Mouse (Mus musculus): ENCODE data around the gene Rnf34. TPM values are rescaled to one million over a fixed set of nuclear protein-coding genes. Genes with fewer than 3 reads are reported as not detected.

The Rnf34 gene
- polyA plus RNA-seq, 1 experiment, result 33.2 TPM

DNA sequence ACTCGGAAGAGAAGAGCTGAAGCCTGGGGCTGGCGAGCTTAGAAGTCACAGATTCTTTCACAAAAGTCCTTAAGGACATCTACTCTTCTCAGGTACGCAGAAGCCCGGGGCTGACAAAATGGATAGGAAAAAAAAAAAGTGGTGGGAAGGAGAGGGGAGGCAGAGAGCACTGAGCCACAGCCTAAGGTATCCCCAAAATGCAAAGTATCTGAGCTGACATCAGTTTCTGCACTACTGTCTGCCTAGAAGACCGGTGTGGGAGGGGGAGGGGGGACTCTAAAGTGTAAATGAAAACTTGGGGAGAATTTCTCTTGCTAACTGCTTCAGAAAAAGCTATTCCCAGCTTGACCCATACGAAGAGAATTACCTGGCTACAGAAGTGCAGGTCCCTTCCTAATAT, 48.3 kb downstream of the Rnf34 start:
- Histone ChIP-seq H3K4me1 (ENCODE audit: control insufficient read depth, insufficient read depth, low read length) (peaks cover 39% of the 10 kb centered on the region), H3K4me3 (ENCODE audit: insufficient read depth, low read length) (no peak overlapping the region)
- no peak for TF ChIP-seq POLR2A (IDR thresholded peaks at IDR 0.05; ENCODE audit: borderline replicate concordance, low read depth, low read length)
- TF ChIP-seq CTCF (IDR thresholded peaks at IDR 0.05; ENCODE audit: low read depth, low read length), result no peak

GRCm38 (mm10) chr5:122898963-122899776, 49.3 kb downstream of the Rnf34 start:
- no peak overlapping the region for H3K27ac ChIP-seq (ENCODE audit: insufficient read depth, low read depth, low read length)
- peak overlapping the region; percentile 71 for H3K4me3 ChIP-seq (ENCODE audit: insufficient read depth, low read length)
- TF ChIP-seq POLR2A (IDR thresholded peaks at IDR 0.05; ENCODE audit: borderline replicate concordance, low read depth, low read length) (no peak), CTCF (IDR thresholded peaks at IDR 0.05; ENCODE audit: low read depth, low read length) (no peak)
- peaks cover 41% of the 10 kb centered on the region for H3K4me1 ChIP-seq (ENCODE audit: control insufficient read depth, insufficient read depth, low read length)

More for the DNA sequence above, 48.3 kb downstream of the Rnf34 start:
- no peak overlapping the region for H3K27ac ChIP-seq (ENCODE audit: insufficient read depth, low read depth, low read length)

GRCm38 (mm10) chr5:122899777-122900557, 50.1 kb downstream of the Rnf34 start:
- H3K4me1 ChIP-seq (ENCODE audit: control insufficient read depth, insufficient read depth, low read length), result peaks cover 36% of the 10 kb centered on the region
- no peak overlapping the region for H3K27ac ChIP-seq (ENCODE audit: insufficient read depth, low read depth, low read length)
- TF ChIP-seq POLR2A (IDR thresholded peaks at IDR 0.05; ENCODE audit: borderline replicate concordance, low read depth, low read length) (no peak), CTCF (IDR thresholded peaks at IDR 0.05; ENCODE audit: low read depth, low read length) (no peak)
- peak overlapping the region; percentile 71 for H3K4me3 ChIP-seq (ENCODE audit: insufficient read depth, low read length)

- Histone ChIP-seq H3K4me3 (ENCODE audit: insufficient read depth, low read length) (peak overlapping the region; percentile 71), H3K4me1 (ENCODE audit: control insufficient read depth, insufficient read depth, low read length) (peaks cover 29% of the 10 kb centered on the region), H3K27ac (ENCODE audit: insufficient read depth, low read depth, low read length) (no peak overlapping the region)
- TF ChIP-seq POLR2A (IDR thresholded peaks at IDR 0.05; ENCODE audit: borderline replicate concordance, low read depth, low read length), result no peak
- no peak for TF ChIP-seq CTCF (IDR thresholded peaks at IDR 0.05; ENCODE audit: low read depth, low read length)
Measured at GRCm38 (mm10) chr5:122900558-122901171, 50.8 kb downstream of the Rnf34 start.

GRCm38 (mm10) chr5:122901179-122901578, 51.3 kb downstream of the Rnf34 start:
- Histone ChIP-seq H3K27ac (ENCODE audit: insufficient read depth, low read depth, low read length) (no peak overlapping the region), H3K4me1 (ENCODE audit: control insufficient read depth, insufficient read depth, low read length) (peaks cover 24% of the 10 kb centered on the region), H3K4me3 (ENCODE audit: insufficient read depth, low read length) (no peak overlapping the region)
- TF ChIP-seq CTCF (IDR thresholded peaks at IDR 0.05; ENCODE audit: low read depth, low read length), result no peak
- TF ChIP-seq POLR2A (IDR thresholded peaks at IDR 0.05; ENCODE audit: borderline replicate concordance, low read depth, low read length), result no peak

- TF ChIP-seq CTCF (IDR thresholded peaks at IDR 0.05; ENCODE audit: low read depth, low read length), result no peak
- TF ChIP-seq POLR2A (IDR thresholded peaks at IDR 0.05; ENCODE audit: borderline replicate concordance, low read depth, low read length), result no peak
- Histone ChIP-seq H3K4me1 (ENCODE audit: control insufficient read depth, insufficient read depth, low read length) (peaks cover 20% of the 10 kb centered on the region), H3K27ac (ENCODE audit: insufficient read depth, low read depth, low read length) (no peak overlapping the region), H3K4me3 (ENCODE audit: insufficient read depth, low read length) (no peak overlapping the region)
Measured at GRCm38 (mm10) chr5:122901666-122902065, 51.8 kb downstream of the Rnf34 start.

DNA sequence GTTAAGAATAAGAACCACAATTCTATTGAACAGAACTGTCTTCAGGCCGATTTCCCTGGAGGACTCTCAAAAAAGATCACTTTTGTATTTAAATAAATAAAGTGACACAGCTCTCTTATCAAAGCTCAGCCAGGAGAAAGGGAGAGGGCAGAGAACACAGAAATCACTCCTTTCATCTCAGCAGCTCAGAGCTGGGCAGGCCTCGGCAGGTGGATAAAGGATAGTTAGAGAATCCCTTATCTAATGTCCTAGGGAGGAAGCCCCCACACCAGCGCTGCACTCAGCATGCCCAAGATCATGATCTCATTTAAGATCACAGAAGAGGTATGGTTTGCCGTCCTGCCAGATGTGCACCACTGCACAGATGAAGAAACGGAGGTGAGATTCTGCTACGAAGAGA, 52.4 kb downstream of the Rnf34 start:
- TF ChIP-seq POLR2A (IDR thresholded peaks at IDR 0.05; ENCODE audit: borderline replicate concordance, low read depth, low read length) (no peak), CTCF (IDR thresholded peaks at IDR 0.05; ENCODE audit: low read depth, low read length) (no peak)
- no peak overlapping the region for H3K4me3 ChIP-seq (ENCODE audit: insufficient read depth, low read length)
- peaks cover 14% of the 10 kb centered on the region for H3K4me1 ChIP-seq (ENCODE audit: control insufficient read depth, insufficient read depth, low read length)
- no peak overlapping the region for H3K27ac ChIP-seq (ENCODE audit: insufficient read depth, low read depth, low read length)

DNA sequence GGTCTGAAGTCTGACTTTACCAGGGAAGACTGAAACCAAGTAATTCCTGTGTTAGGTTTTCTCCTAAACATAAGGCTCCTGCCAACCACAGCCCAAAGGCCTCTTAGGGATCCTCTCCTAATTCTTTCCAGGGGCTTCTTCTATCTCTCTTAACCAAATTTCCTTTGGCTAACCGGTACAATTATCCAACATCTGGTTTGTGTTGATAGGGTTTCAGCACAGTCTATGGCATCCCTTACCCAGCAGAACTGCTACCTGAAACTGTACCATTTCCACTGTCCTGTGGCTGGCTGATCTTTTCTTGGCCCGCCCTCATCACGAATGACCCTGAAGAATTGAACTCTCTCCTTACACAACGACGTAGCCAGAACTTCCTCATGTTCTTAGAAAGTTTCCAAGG, 53.3 kb downstream of the Rnf34 start:
- no peak overlapping the region for H3K27ac ChIP-seq (ENCODE audit: insufficient read depth, low read depth, low read length)
- no peak overlapping the region for H3K4me3 ChIP-seq (ENCODE audit: insufficient read depth, low read length)
- no peak for TF ChIP-seq POLR2A (IDR thresholded peaks at IDR 0.05; ENCODE audit: borderline replicate concordance, low read depth, low read length)
- TF ChIP-seq CTCF (IDR thresholded peaks at IDR 0.05; ENCODE audit: low read depth, low read length), result no peak
- H3K4me1 ChIP-seq (ENCODE audit: control insufficient read depth, insufficient read depth, low read length), result peaks cover 10% of the 10 kb centered on the region

DNA sequence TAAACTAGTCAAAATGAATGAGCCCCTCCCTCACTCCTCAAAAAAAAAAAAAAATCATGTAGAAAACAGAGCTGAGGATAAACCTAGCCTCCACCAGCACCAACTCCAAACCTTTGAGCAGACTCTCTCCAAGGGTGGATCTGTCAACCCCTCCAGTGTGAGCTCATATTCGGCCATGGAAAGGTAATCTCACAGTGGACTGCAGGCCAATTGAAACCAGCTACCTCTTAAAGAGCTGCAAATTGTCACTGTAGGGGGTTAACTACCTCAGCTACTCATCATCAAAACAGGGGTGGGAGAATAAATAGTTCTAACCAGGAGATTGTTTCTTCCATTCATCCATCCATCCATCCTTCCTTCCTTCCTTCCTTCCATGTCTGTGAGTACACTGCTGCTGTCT, 57.3 kb downstream of the Rnf34 start:
- peaks cover 3% of the 10 kb centered on the region; the same call in 1 of the 2 replicates for H3K4me1 ChIP-seq (ENCODE audit: control insufficient read depth, insufficient read depth, low read length)
- TF ChIP-seq CTCF (IDR thresholded peaks at IDR 0.05; ENCODE audit: low read depth, low read length) (no peak), POLR2A (IDR thresholded peaks at IDR 0.05; ENCODE audit: borderline replicate concordance, low read depth, low read length) (no peak)
- H3K4me3 ChIP-seq (ENCODE audit: insufficient read depth, low read length), result no peak overlapping the region
- H3K27ac ChIP-seq (ENCODE audit: insufficient read depth, low read depth, low read length), result no peak overlapping the region

Measured in bone marrow macrophage, adult 2 months (primary cell).